Mouse (Mus musculus) liver, adult 2 months (tissue): ENCODE measurements at regions not wholly inside any gene's neighbourhood (a gene's known extent, or its start where the extent isn't known, plus 50 kb on each side); places are given as distances from the start of the nearest gene placed in this dataset.

Experiments used
- DNase-seq: peaks from one replicate; pipeline ENCODE4 v3.0.0-alpha.2; 2011; ENCODE audit warnings: low read depth, low spot score; ENCODE audit errors: extremely low read depth
- H3K27ac ChIP-seq: fragments of 200-500 bp; replicated peaks from 2 replicates; pipeline ENCODE4 v1.5.1; 2012; ENCODE audit warnings: low read depth, mild to moderate bottlenecking, control low read depth, inconsistent platforms, low read length; ENCODE audit not compliant: insufficient read depth
- H3K27me3 ChIP-seq: fragments of 200-500 bp; 2 replicates; pipeline ENCODE4 v1.6.1; 2012; ENCODE audit warnings: mild to moderate bottlenecking, moderate library complexity, low read length, inconsistent platforms; ENCODE audit not compliant: control insufficient read depth, insufficient read depth
- H3K36me3 ChIP-seq: fragments of 200-500 bp; 2 replicates; pipeline ENCODE4 v1.6.1; 2012; ENCODE audit warnings: low read length, inconsistent platforms; ENCODE audit not compliant: control insufficient read depth, insufficient read depth
- H3K4me1 ChIP-seq: fragments of 200-500 bp; 2 replicates; pipeline ENCODE4 v1.6.1; 2011; ENCODE audit warnings: low read length; ENCODE audit not compliant: control insufficient read depth, insufficient read depth
- H3K4me3 ChIP-seq: fragments of 200-500 bp; 2 replicates; pipeline ENCODE4 v1.5.1; 2011; ENCODE audit warnings: low read depth, mild to moderate bottlenecking, control low read depth, low read length, moderate library complexity; ENCODE audit not compliant: insufficient read depth
- H3K79me2 ChIP-seq: fragments of 200-500 bp; 2 replicates; pipeline ENCODE4 v1.6.1; 2012; ENCODE audit warnings: inconsistent platforms, mild to moderate bottlenecking, low read length, moderate library complexity; ENCODE audit not compliant: control insufficient read depth, insufficient read depth
- H3K9ac ChIP-seq: fragments of 200-500 bp; 2 replicates; pipeline ENCODE4 v1.6.1; 2012; ENCODE audit warnings: low read depth, mild to moderate bottlenecking, control low read depth, inconsistent platforms, low read length
- CTCF ChIP-seq: fragments of 200-500 bp; IDR thresholded peaks from 2 replicates; pipeline ENCODE4 v1.5.1; 2011; ENCODE audit warnings: low read depth, low read length, control low read depth
- POLR2A ChIP-seq: fragments of 200-500 bp; IDR thresholded peaks from 2 replicates; pipeline ENCODE4 v1.6.1; 2011; ENCODE audit warnings: low read length, control low read depth; ENCODE audit not compliant: insufficient read depth; ENCODE audit errors: extremely low read depth
- WGBS: fragments of 180-500 bp; shearing (Covaris S2); methylation state at CpG from one replicate; pipeline ENCODE4 v1.1.7; 2018; 5-methylcytosine and 5-hydroxymethylcytosine counted together

GRCm38 (mm10) chr3:154513566-154513965, 82.9 kb upstream of the Cryz start:
- no peaks in the 10 kb centered on the region for H3K79me2 ChIP-seq
- H3K4me3 ChIP-seq, result no peak overlapping the region
- H3K27ac ChIP-seq, result no peak overlapping the region
- H3K9ac ChIP-seq, result no peak overlapping the region
- 84% methylated on average over 4 of the region's 4 CpGs for WGBS
- H3K36me3 ChIP-seq, result no peaks in the 10 kb centered on the region
- no peak for DNase-seq
- H3K4me1 ChIP-seq, result no peaks in the 10 kb centered on the region
- no peaks in the 10 kb centered on the region for H3K27me3 ChIP-seq
- no peak for TF ChIP-seq CTCF
- no peak for TF ChIP-seq POLR2A

GRCm38 (mm10) chr3:154510160-154510559, 86.4 kb upstream of the Cryz start:
- H3K4me1 ChIP-seq, result no peaks in the 10 kb centered on the region
- no peak overlapping the region for H3K9ac ChIP-seq
- TF ChIP-seq POLR2A, result no peak
- no peak for TF ChIP-seq CTCF
- H3K27me3 ChIP-seq, result no peaks in the 10 kb centered on the region
- peak; percentile 4 for DNase-seq
- H3K4me3 ChIP-seq, result no peak overlapping the region
- 65% methylated on average over 3 of the region's 3 CpGs for WGBS
- no peaks in the 10 kb centered on the region for H3K79me2 ChIP-seq
- no peak overlapping the region for H3K27ac ChIP-seq
- no peaks in the 10 kb centered on the region for H3K36me3 ChIP-seq

GRCm38 (mm10) chr3:154509394-154509793, 87.1 kb upstream of the Cryz start:
- Histone ChIP-seq H3K9ac (no peak overlapping the region), H3K79me2 (no peaks in the 10 kb centered on the region), H3K4me3 (no peak overlapping the region), H3K36me3 (no peaks in the 10 kb centered on the region), H3K27ac (no peak overlapping the region), H3K27me3 (no peaks in the 10 kb centered on the region), H3K4me1 (no peaks in the 10 kb centered on the region)
- TF ChIP-seq POLR2A, result no peak
- no peak for DNase-seq
- 54% methylated on average over 6 of the region's 6 CpGs for WGBS

GRCm38 (mm10) chr3:154493387-154493920, 103.1 kb upstream of the Cryz start:
- no peaks in the 10 kb centered on the region for H3K27me3 ChIP-seq
- no peak overlapping the region for H3K4me3 ChIP-seq
- H3K36me3 ChIP-seq, result no peaks in the 10 kb centered on the region
- no peak for DNase-seq
- WGBS, result 70% methylated on average over 2 of the region's 2 CpGs
- H3K4me1 ChIP-seq, result no peaks in the 10 kb centered on the region
- H3K27ac ChIP-seq, result no peak overlapping the region
- H3K9ac ChIP-seq, result no peak overlapping the region
- no peaks in the 10 kb centered on the region for H3K79me2 ChIP-seq
- no peak for TF ChIP-seq CTCF
- TF ChIP-seq POLR2A, result no peak

- Histone ChIP-seq H3K4me1 (no peaks in the 10 kb centered on the region), H3K27me3 (no peaks in the 10 kb centered on the region), H3K27ac (no peak overlapping the region), H3K36me3 (no peaks in the 10 kb centered on the region), H3K9ac (no peak overlapping the region), H3K79me2 (no peaks in the 10 kb centered on the region), H3K4me3 (no peak overlapping the region)
- no peak for DNase-seq
- WGBS, result 76% methylated on average over 2 of the region's 2 CpGs
- no peak for TF ChIP-seq POLR2A
- TF ChIP-seq CTCF, result no peak
These were observed 124.1 kb upstream of the Cryz start for GRCm38 (mm10) chr3:154472426-154472825.

- Histone ChIP-seq H3K79me2 (no peaks in the 10 kb centered on the region), H3K4me1 (no peaks in the 10 kb centered on the region), H3K27me3 (no peaks in the 10 kb centered on the region), H3K36me3 (no peaks in the 10 kb centered on the region), H3K9ac (no peak overlapping the region), H3K27ac (no peak overlapping the region), H3K4me3 (no peak overlapping the region)
- TF ChIP-seq POLR2A, result no peak
- TF ChIP-seq CTCF, result no peak
- WGBS, result 43% methylated on average over 13 of the region's 13 CpGs
- no peak for DNase-seq
These were observed 128.7 kb upstream of the Cryz start for GRCm38 (mm10) chr3:154467581-154468374.
